Mouse (Mus musculus): Measurements from ENCODE around the gene Uvrag. TPM values are rescaled to one million over a fixed set of nuclear protein-coding genes. Genes with fewer than 3 reads are reported as not detected.

Uvrag gene
- polyA plus RNA-seq (2014; fragmentation: Illumina TruSeq; extraction: RNeasy Lipid Tissue Mini Kit (QIAGEN cat#74804); ENCODE audit: low read depth, low replicate concordance), result 10.9 TPM

GRCm38 (mm10) chr7:99140984-99141918 lies at the start of gene Uvrag:
Gene Uvrag (minus strand): TSS chr7:99141141.

GRCm38 (mm10) chr7:99182432-99183172 lies 41.7 kb upstream of the Uvrag start, which contains the start of gene Dgat2:
Gene Dgat2 (minus strand): TSS chr7:99182719.

Other genes starting within 250 kb of the Uvrag start
- gene Dgat2, start 41.6 kb upstream of the Uvrag start, polyA plus RNA-seq (2014; fragmentation: Illumina TruSeq; extraction: RNeasy Lipid Tissue Mini Kit (QIAGEN cat#74804); ENCODE audit: low read depth, low replicate concordance), result 7.0 TPM
- gene Mogat2, start 97.5 kb upstream of the Uvrag start, polyA plus RNA-seq (2014; fragmentation: Illumina TruSeq; extraction: RNeasy Lipid Tissue Mini Kit (QIAGEN cat#74804); ENCODE audit: low read depth, low replicate concordance), result 0.41 TPM
- 0.79 TPM for gene Map6, start 126.3 kb upstream of the Uvrag start, polyA plus RNA-seq (2014; fragmentation: Illumina TruSeq; extraction: RNeasy Lipid Tissue Mini Kit (QIAGEN cat#74804); ENCODE audit: low read depth, low replicate concordance)
- 34.9 TPM for gene Serpinh1, start 212.1 kb upstream of the Uvrag start, polyA plus RNA-seq (2014; fragmentation: Illumina TruSeq; extraction: RNeasy Lipid Tissue Mini Kit (QIAGEN cat#74804); ENCODE audit: low read depth, low replicate concordance)
- 0.16 TPM for gene Gdpd5, start 240.3 kb upstream of the Uvrag start, polyA plus RNA-seq (2014; fragmentation: Illumina TruSeq; extraction: RNeasy Lipid Tissue Mini Kit (QIAGEN cat#74804); ENCODE audit: low read depth, low replicate concordance)